25 mouse cellular contexts compared by ENCODE assay signal in the genomic region with DNA sequence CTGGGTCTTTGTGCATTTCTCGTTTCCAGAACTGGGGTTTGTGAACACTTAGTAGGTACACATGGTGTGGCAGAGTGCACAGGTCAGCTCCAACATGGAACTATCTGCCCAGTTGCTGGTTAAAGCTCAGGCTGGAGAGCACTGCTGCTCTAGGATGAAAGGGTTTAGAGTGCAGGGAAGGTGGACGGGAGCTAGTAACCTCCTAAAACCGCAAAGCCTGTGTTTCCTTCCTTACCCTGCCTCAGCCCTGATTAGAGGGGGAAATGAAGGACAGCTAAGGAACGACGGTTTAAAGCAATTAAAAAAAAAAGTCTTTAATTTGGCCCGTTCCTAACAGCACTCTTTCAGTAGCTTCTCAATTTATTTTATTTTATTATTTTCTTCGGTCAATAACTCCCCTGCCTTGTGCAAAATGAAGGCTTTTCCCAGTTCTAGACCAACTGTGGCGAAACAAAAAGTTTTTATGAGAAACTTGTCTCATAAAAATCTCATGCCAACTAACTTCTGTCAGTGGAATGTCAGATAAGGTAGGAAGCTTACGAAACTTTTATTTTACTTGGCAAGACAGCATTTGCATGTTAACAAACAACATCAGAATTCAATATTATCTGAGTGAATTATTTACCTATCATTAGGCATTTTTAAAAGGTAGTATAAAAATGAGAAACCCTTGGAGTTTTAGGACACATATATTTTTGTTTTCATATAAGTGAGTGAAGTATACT. TPM values are rescaled to one million over a fixed set of nuclear protein-coding genes. Genes with fewer than 3 reads are reported as not detected.
A peak's percentile ranks its signal among the peaks of the same experiment; 100 is the strongest.
DNase-seq lines count a peak whose midpoint lies in the region; ATAC-seq and TF ChIP-seq lines count a peak whose summit lies in the region.
"Had no signal": no experiment of that assay in that cellular context is flagged by ENCODE, and none has a peak within 500 bp of the region (broad histone marks: within the 10 kb centered on the region; RNA-seq: fewer than 3 reads in every experiment).

No protein-coding gene starts in this region.

- TF ChIP-seq CTCF in gastrocnemius, adult 2 months (IDR thresholded peaks at IDR 0.05) = no peak
- no peak for TF ChIP-seq CTCF in liver, postnatal 0 days (IDR thresholded peaks at IDR 0.05; ENCODE audit: low read depth)

- WGBS in limb, embryonic 12.5 days = 42% methylated on average over 9 of the region's 9 CpGs
- 69% methylated on average over 9 of the region's 9 CpGs for WGBS in limb, embryonic 10.5 days
- WGBS in liver, postnatal 0 days (ENCODE audit: insufficient replicate concordance) = 36% methylated on average over 9 of the region's 9 CpGs

- no peaks in the 10 kb centered on the region for H3K9me3 ChIP-seq in limb, embryonic 12.5 days
- H3K9me3 ChIP-seq in limb, embryonic 10.5 days (replicated peaks) = no peaks in the 10 kb centered on the region
- no peaks in the 10 kb centered on the region for H3K9me3 ChIP-seq in liver, postnatal 0 days (ENCODE audit: low read length)
- H3K9me3 ChIP-seq: embryonic facial prominence, embryonic 12.5 days; forebrain, embryonic 15.5 days; hindbrain, embryonic 12.5 days; neural tube, embryonic 12.5 days had no signal

- intact Hi-C loops in gastrocnemius, adult 2 months (cut with DNase I) = no loop called here

- no peaks in the 10 kb centered on the region for H3K27me3 ChIP-seq in limb, embryonic 12.5 days
- H3K27me3 ChIP-seq in limb, embryonic 10.5 days (ENCODE audit: low read depth, poor library complexity, severe bottlenecking) = no peaks in the 10 kb centered on the region
- no peaks in the 10 kb centered on the region for H3K27me3 ChIP-seq in liver, postnatal 0 days (ENCODE audit: insufficient read depth, low read length)
- H3K27me3 ChIP-seq: embryonic facial prominence, embryonic 12.5 days; forebrain, embryonic 15.5 days; hindbrain, embryonic 12.5 days; neural tube, embryonic 12.5 days had no signal

- H3K9ac ChIP-seq in limb, embryonic 12.5 days (replicated peaks) = no peak overlapping the region
- peak overlapping the region; percentile 37; the same call in 1 of the 2 replicates for H3K9ac ChIP-seq in liver, postnatal 0 days (replicated peaks)
- H3K9ac ChIP-seq: embryonic facial prominence, embryonic 12.5 days; forebrain, embryonic 15.5 days; hindbrain, embryonic 12.5 days; lung, embryonic 14.5 days; neural tube, embryonic 12.5 days had no signal

- peak overlapping the region; percentile 16; the same call in 1 of the 2 replicates for H3K27ac ChIP-seq in gastrocnemius, adult 2 months
- H3K27ac ChIP-seq in limb, embryonic 12.5 days = no peak overlapping the region
- H3K27ac ChIP-seq in limb, embryonic 10.5 days = no peak overlapping the region; the same call in 1 of the 2 replicates
- peak overlapping the region; percentile 78 for H3K27ac ChIP-seq in liver, postnatal 0 days (ENCODE audit: low read depth)
- H3K27ac ChIP-seq: embryonic facial prominence, embryonic 12.5 days; forebrain, embryonic 15.5 days; hindbrain, embryonic 12.5 days; neural tube, embryonic 12.5 days; stomach, postnatal 0 days had no signal

- H3K4me3 ChIP-seq in gastrocnemius, adult 2 months = no peak overlapping the region
- no peak overlapping the region for H3K4me3 ChIP-seq in limb, embryonic 12.5 days (replicated peaks)
- no peak overlapping the region for H3K4me3 ChIP-seq in limb, embryonic 10.5 days
- H3K4me3 ChIP-seq in liver, postnatal 0 days (ENCODE audit: low read depth, low read length) = no peak overlapping the region
- H3K4me3 ChIP-seq: embryonic facial prominence, embryonic 12.5 days; erythroblast, embryonic 14.5 days; forebrain, embryonic 15.5 days; hindbrain, embryonic 12.5 days; neural tube, embryonic 12.5 days had no signal

- peaks cover 12% of the 10 kb centered on the region for H3K4me1 ChIP-seq in limb, embryonic 12.5 days (replicated peaks)
- 0 out of 2 replicates have a peak, but pooled peaks cover 5% of the 10 kb centered on the region for H3K4me1 ChIP-seq in limb, embryonic 10.5 days
- H3K4me1 ChIP-seq in liver, postnatal 0 days (ENCODE audit: insufficient read depth) = peaks cover 15% of the 10 kb centered on the region
- H3K4me1 ChIP-seq: hindbrain, embryonic 12.5 days had no signal

- 0 out of 2 replicates have a peak overlapping the region, but pooled peaks have one; percentile 8 for H3K4me2 ChIP-seq in limb, embryonic 12.5 days
- H3K4me2 ChIP-seq in liver, postnatal 0 days (ENCODE audit: low read depth, low read length) = peak overlapping the region; percentile 26; the same call in 1 of the 2 replicates
- H3K4me2 ChIP-seq: embryonic facial prominence, embryonic 12.5 days; forebrain, embryonic 15.5 days; hindbrain, embryonic 12.5 days; lung, embryonic 14.5 days; midbrain, embryonic 11.5 days; neural tube, embryonic 12.5 days had no signal

- H3K36me3 ChIP-seq in limb, embryonic 12.5 days = no peaks in the 10 kb centered on the region; the same call in 1 of the 2 replicates
- H3K36me3 ChIP-seq in limb, embryonic 10.5 days = 0 out of 2 replicates have a peak, but pooled peaks cover 2% of the 10 kb centered on the region
- no peaks in the 10 kb centered on the region for H3K36me3 ChIP-seq in liver, postnatal 0 days (replicated peaks; ENCODE audit: insufficient read depth, low read length)
- H3K36me3 ChIP-seq: embryonic facial prominence, embryonic 12.5 days; forebrain, embryonic 15.5 days; hindbrain, embryonic 12.5 days; neural tube, embryonic 12.5 days had no signal

- no peak for DNase-seq in gastrocnemius, adult 2 months
- DNase-seq in gastrocnemius, postnatal 4 days (ENCODE audit: low spot score in 2 of 2) = no peak
- no peak for DNase-seq in limb, embryonic 10.5 days (ENCODE audit: low spot score)
- DNase-seq in liver, postnatal 0 days = no peak
- no peak for DNase-seq in yolk sac, embryonic 10.5 days (ENCODE audit: low spot score)
- DNase-seq: cerebellum, adult 9-10 months; gastrocnemius, postnatal 36 days; heart, postnatal 10 days; kidney, adult 18-20 months; kidney, postnatal 10 days; left cerebral cortex, postnatal 4 days; lung, embryonic 14.5 days; lung, postnatal 4 days; right cerebral cortex, adult 18-20 months; thymus, postnatal 14 days had no signal

- TF ChIP-seq EP300 in liver, postnatal 0 days (IDR thresholded peaks at IDR 0.05; ENCODE audit: low read depth) = no peak

- no peak for ATAC-seq in limb, embryonic 12.5 days (ENCODE audit: insufficient number of reproducible peaks, insufficient read depth, low FRiP score, low TSS enrichment, low read depth)
- ATAC-seq in common myeloid progenitor, adult 5-6 weeks (replicated peaks; ENCODE audit: low read depth, poor library complexity, severe bottlenecking) = peak; percentile 75
- ATAC-seq in liver, postnatal 0 days = no peak
- no peak for ATAC-seq in monocyte, adult 5-6 weeks (replicated peaks; ENCODE audit: insufficient number of reproducible peaks, low FRiP score, low TSS enrichment, poor library complexity, severe bottlenecking)
- ATAC-seq: forebrain, embryonic 15.5 days had no signal

RNA-seq across cellular contexts. Expression of a gene that starts 28.2 kb away (rescaled TPM):
- 1 to 10 TPM; 8.6 to 9.7 TPM for total RNA-seq in gastrocnemius, adult 2 months (2021)
- 10 to 100 TPM; 37.9 to 39.6 TPM for total RNA-seq in gastrocnemius, postnatal 4 days (2021)
- polyA plus RNA-seq in limb, embryonic 12.5 days (2016; fragmentation: Nextera tagmentation; extraction: Ambion mirVana) = 56.8 and 57.6 TPM in 2 replicates
- 42.6 and 51.8 TPM in 2 replicates for polyA plus RNA-seq in limb, embryonic 10.5 days (2016; fragmentation: Nextera tagmentation; extraction: Ambion mirVana)
- total RNA-seq in common myeloid progenitor, adult 5-6 weeks (2017) = 47.2 and 48.6 TPM in 2 replicates
- polyA plus RNA-seq in liver, postnatal 0 days (2015; fragmentation: Nextera tagmentation; extraction: Ambion mirVana) = 14.6 and 17.0 TPM in 2 replicates
- 85.4 to 117 TPM (median 96.5 TPM) in 3 replicates for total RNA-seq in monocyte, adult 5-6 weeks (2017)

RNA-seq across cellular contexts. Expression of a gene that starts 55.5 kb away (rescaled TPM):
- 10 to 100 TPM; 22.0 to 31.8 TPM for total RNA-seq in gastrocnemius, adult 2 months (2021)
- 10 to 100 TPM; 29.5 to 33.5 TPM for total RNA-seq in gastrocnemius, postnatal 4 days (2021)
- 50.7 and 59.4 TPM in 2 replicates for polyA plus RNA-seq in limb, embryonic 12.5 days (2016; fragmentation: Nextera tagmentation; extraction: Ambion mirVana)
- polyA plus RNA-seq in limb, embryonic 10.5 days (2016; fragmentation: Nextera tagmentation; extraction: Ambion mirVana) = 47.9 and 48.2 TPM in 2 replicates
- total RNA-seq in common myeloid progenitor, adult 5-6 weeks (2017) = 42.6 and 44.0 TPM in 2 replicates
- polyA plus RNA-seq in liver, postnatal 0 days (2015; fragmentation: Nextera tagmentation; extraction: Ambion mirVana) = 18.8 and 22.2 TPM in 2 replicates
- total RNA-seq in monocyte, adult 5-6 weeks (2017) = 40.7 to 61.7 TPM (median 53.5 TPM) in 3 replicates

RNA-seq across cellular contexts. Expression of a gene that starts 55.6 kb away (rescaled TPM):
- total RNA-seq in gastrocnemius, adult 2 months (2021) = 10 to 100 TPM; 26.2 to 27.5 TPM
- total RNA-seq in gastrocnemius, postnatal 4 days (2021) = 10 to 100 TPM; 25.4 to 28.2 TPM
- 70.8 and 73.4 TPM in 2 replicates for polyA plus RNA-seq in limb, embryonic 12.5 days (2016; fragmentation: Nextera tagmentation; extraction: Ambion mirVana)
- polyA plus RNA-seq in limb, embryonic 10.5 days (2016; fragmentation: Nextera tagmentation; extraction: Ambion mirVana) = 53.8 and 56.1 TPM in 2 replicates
- 145 and 168 TPM in 2 replicates for total RNA-seq in common myeloid progenitor, adult 5-6 weeks (2017)
- polyA plus RNA-seq in liver, postnatal 0 days (2015; fragmentation: Nextera tagmentation; extraction: Ambion mirVana) = 32.1 and 34.6 TPM in 2 replicates
- total RNA-seq in monocyte, adult 5-6 weeks (2017) = 139 to 178 TPM (median 141 TPM) in 3 replicates

RNA-seq across cellular contexts. Expression of a gene that starts 59.2 kb away (rescaled TPM):
- 1 to 10 TPM; 2.4 to 3.8 TPM for total RNA-seq in gastrocnemius, adult 2 months (2021)
- 10 to 100 TPM; 29.0 to 31.5 TPM for total RNA-seq in gastrocnemius, postnatal 4 days (2021)
- polyA plus RNA-seq in limb, embryonic 12.5 days (2016; fragmentation: Nextera tagmentation; extraction: Ambion mirVana) = 2.6 and 3.1 TPM in 2 replicates
- polyA plus RNA-seq in limb, embryonic 10.5 days (2016; fragmentation: Nextera tagmentation; extraction: Ambion mirVana) = 0.99 and 1.3 TPM in 2 replicates
- total RNA-seq in common myeloid progenitor, adult 5-6 weeks (2017) = 0.29 and 1.3 TPM in 2 replicates
- 53.2 and 53.8 TPM in 2 replicates for polyA plus RNA-seq in liver, postnatal 0 days (2015; fragmentation: Nextera tagmentation; extraction: Ambion mirVana)
- 4.3 to 7.2 TPM (median 6.2 TPM) in 3 replicates for total RNA-seq in monocyte, adult 5-6 weeks (2017)
- polyA plus RNA-seq: erythroblast, embryonic 14.5 days had no signal

Comparison
In these comparisons a context has a peak if more than half of its experiments do, and no peak if none do; other contexts are left out.
1. H3K27ac ChIP-seq: peak in gastrocnemius, adult 2 months (single experiment) and liver, postnatal 0 days (single experiment); none in limb, embryonic 12.5 days (single experiment) and limb, embryonic 10.5 days (single experiment).